Mouse (Mus musculus) cortical plate, adult 2 months (tissue): ENCODE results near the gene Atxn7l1. TPM values are rescaled to one million over a fixed set of nuclear protein-coding genes. Genes with fewer than 3 reads are reported as not detected.

ENCODE experiments used
- H3K27ac ChIP-seq: fragments of 200-500 bp; 2 replicates; pipeline ENCODE4 v1.5.1; 2012; ENCODE audit warnings: low read length, control low read depth, inconsistent platforms; ENCODE audit not compliant: insufficient read depth
- H3K4me1 ChIP-seq: fragments of 200-500 bp; 2 replicates; pipeline ENCODE4 v1.6.1; 2011; ENCODE audit warnings: low read length; ENCODE audit not compliant: control insufficient read depth, insufficient read depth
- H3K4me3 ChIP-seq: fragments of 200-500 bp; 2 replicates; pipeline ENCODE4 v1.5.1; 2011; ENCODE audit warnings: mild to moderate bottlenecking, low read length, control low read depth; ENCODE audit not compliant: insufficient read depth
- CTCF ChIP-seq: fragments of 200-500 bp; IDR thresholded peaks from 2 replicates; pipeline ENCODE4 v1.5.1; 2011; ENCODE audit warnings: mild to moderate bottlenecking, control low read depth, low read length; ENCODE audit not compliant: insufficient read depth; ENCODE audit errors: extremely low read depth
- POLR2A ChIP-seq: fragments of 200-500 bp; IDR thresholded peaks from 2 replicates; pipeline ENCODE4 v1.6.1; 2011; ENCODE audit warnings: mild to moderate bottlenecking, low read length, control low read depth; ENCODE audit not compliant: insufficient read depth; ENCODE audit errors: extremely low read depth
- polyA plus RNA-seq: library from polyadenylated mRNA; depleted of rRNA; stranded (reverse); fragments of >200 nt; gene quantifications from 2 replicates; pipeline ENCODE4 v1.2.3, GENCODE M21; 2012

Atxn7l1 gene
- polyA plus RNA-seq, 1 experiment, result 41.0 TPM

- Histone ChIP-seq H3K4me1 (peaks cover 2% of the 10 kb centered on the region), H3K27ac (no peak overlapping the region), H3K4me3 (no peak overlapping the region)
- TF ChIP-seq POLR2A (no peak), CTCF (no peak)
Measured at GRCm38 (mm10) chr12:33219436-33219835, 71.9 kb downstream of the Atxn7l1 start.

DNA sequence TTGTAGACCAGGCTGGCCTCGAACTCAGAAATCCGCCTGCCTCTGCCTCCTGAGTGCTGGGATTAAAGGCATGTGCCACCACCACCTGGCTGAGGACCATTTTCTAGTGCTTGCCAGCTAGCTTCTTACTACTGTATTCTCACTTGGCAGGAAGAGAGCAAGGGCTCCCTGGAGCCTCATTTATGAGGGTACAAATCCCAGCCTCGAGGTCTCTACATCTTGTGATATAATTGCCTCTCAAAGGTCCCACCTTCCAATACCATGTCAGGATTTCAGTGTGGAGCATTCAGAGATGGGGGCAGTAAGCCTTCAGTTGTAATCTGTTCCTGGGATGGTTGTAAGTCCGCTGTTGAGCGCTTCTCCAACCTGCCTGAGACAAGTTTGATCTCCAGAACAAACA lies 72.6 kb downstream of the Atxn7l1 start:
- H3K4me1 ChIP-seq, result peaks cover 2% of the 10 kb centered on the region
- H3K27ac ChIP-seq, result no peak overlapping the region
- no peak for TF ChIP-seq POLR2A
- H3K4me3 ChIP-seq, result no peak overlapping the region

DNA sequence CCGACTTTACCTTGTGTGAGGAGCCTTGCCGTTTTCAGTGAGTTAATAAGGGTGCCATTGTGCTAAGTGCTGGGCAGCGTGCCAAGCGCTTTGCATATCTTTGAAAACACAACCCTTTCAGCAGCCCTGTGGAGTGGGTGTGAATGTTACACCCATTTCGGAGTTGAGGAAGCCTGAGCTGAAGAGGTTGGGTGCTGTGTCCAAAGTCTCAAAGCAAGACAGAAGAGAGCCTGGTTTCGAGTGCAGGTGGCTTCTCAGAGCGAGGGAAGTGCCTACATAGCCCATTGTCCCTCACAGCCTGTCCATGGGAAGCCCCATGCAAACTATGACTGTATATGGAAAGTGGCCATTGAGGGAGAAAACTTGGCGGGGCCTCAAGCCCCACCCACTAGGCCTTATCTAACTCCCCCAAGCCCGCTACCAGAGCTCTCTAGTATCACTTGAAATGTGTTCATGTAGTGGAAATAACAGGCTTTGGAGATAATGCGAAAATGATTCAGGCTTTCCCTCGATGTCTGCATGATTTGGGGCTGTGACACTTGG lies 73.1 kb downstream of the Atxn7l1 start:
- H3K4me1 ChIP-seq, result peaks cover 2% of the 10 kb centered on the region
- H3K27ac ChIP-seq, result no peak overlapping the region
- TF ChIP-seq CTCF (no peak), POLR2A (no peak)
- H3K4me3 ChIP-seq, result no peak overlapping the region

- Histone ChIP-seq H3K4me3 (no peak overlapping the region), H3K27ac (no peak overlapping the region), H3K4me1 (peaks cover 5% of the 10 kb centered on the region)
- TF ChIP-seq CTCF (no peak), POLR2A (no peak)
Measured at GRCm38 (mm10) chr12:33222187-33222586, 74.7 kb downstream of the Atxn7l1 start.

DNA sequence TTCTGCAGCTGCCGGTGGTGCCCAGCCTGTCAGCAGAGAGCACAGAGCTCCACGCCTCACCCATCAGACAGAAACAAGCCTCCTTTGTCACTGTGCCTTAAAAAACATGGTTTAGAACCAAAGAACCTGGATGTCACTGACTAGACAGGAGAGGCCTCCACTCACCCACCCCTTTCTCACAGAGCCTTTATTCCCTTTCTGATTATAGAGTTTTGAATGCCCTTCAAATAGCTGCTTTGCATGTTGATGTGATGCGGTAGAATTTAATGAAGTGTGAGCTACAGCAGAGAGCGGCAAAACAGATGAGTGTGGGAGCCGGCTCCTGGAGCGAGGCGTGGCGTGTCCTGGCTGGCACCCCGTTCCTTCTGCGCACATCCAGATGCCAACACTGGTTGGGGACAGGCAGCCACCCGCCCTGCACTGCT lies 77.6 kb downstream of the Atxn7l1 start:
- H3K27ac ChIP-seq, result no peak overlapping the region
- TF ChIP-seq POLR2A, result no peak
- TF ChIP-seq CTCF, result no peak
- peaks cover 5% of the 10 kb centered on the region for H3K4me1 ChIP-seq
- no peak overlapping the region for H3K4me3 ChIP-seq

GRCm38 (mm10) chr12:33225978-33226377 lies 78.5 kb downstream of the Atxn7l1 start:
- Histone ChIP-seq H3K4me3 (no peak overlapping the region), H3K4me1 (peaks cover 3% of the 10 kb centered on the region), H3K27ac (no peak overlapping the region)
- TF ChIP-seq CTCF, result no peak
- no peak for TF ChIP-seq POLR2A

DNA sequence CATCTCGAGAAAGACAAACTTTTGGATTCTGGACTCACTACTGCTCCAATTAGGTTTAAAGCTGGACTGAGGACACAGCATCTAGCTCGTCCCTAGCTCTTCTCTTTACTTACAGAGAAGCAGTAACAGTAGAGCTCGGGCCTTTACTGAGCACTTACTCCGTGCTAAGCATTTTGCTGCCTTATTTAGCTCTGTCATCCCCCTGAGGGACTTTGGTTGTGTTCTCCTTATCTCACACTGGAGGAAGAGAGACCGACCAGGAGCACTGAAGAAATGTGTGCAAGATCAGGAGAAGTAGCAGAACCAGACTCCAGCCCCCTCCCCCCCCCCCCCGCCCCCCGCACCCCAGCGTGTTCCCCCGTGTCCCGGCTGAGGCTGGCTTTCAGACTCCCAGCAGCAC lies 79.1 kb downstream of the Atxn7l1 start:
- no peak overlapping the region for H3K27ac ChIP-seq
- H3K4me1 ChIP-seq, result peaks cover 3% of the 10 kb centered on the region; the same call in 1 of the 2 replicates
- TF ChIP-seq POLR2A (no peak), CTCF (no peak)
- H3K4me3 ChIP-seq, result no peak overlapping the region

GRCm38 (mm10) chr12:33235314-33235713 lies 87.8 kb downstream of the Atxn7l1 start:
- no peak for TF ChIP-seq POLR2A
- Histone ChIP-seq H3K27ac (no peak overlapping the region), H3K4me3 (no peak overlapping the region), H3K4me1 (no peaks in the 10 kb centered on the region)

- Histone ChIP-seq H3K4me1 (no peaks in the 10 kb centered on the region), H3K27ac (no peak overlapping the region), H3K4me3 (no peak overlapping the region)
- TF ChIP-seq CTCF, result no peak
Measured at GRCm38 (mm10) chr12:33235771-33236323, 88.4 kb downstream of the Atxn7l1 start.

- no peak overlapping the region for H3K4me3 ChIP-seq
- H3K27ac ChIP-seq, result no peak overlapping the region
- TF ChIP-seq POLR2A, result no peak
- TF ChIP-seq CTCF, result no peak
- H3K4me1 ChIP-seq, result no peaks in the 10 kb centered on the region
Measured at GRCm38 (mm10) chr12:33236344-33237049, 89.0 kb downstream of the Atxn7l1 start.
